Mouse (Mus musculus) cerebellum, postnatal 36 days (tissue): Measurements from ENCODE around the gene Usp30.

Experiments
- DNase-seq, 2 experiments: peaks; one replicate each; pipeline ENCODE4 v3.0.0; 2021 to 2022; ENCODE audit warnings: mixed read lengths in 2 of 2

Gene Usp30

GRCm38 (mm10) chr5:114067543-114067942, 2.3 kb downstream of the Usp30 start:
- no peak for DNase-seq

DNA sequence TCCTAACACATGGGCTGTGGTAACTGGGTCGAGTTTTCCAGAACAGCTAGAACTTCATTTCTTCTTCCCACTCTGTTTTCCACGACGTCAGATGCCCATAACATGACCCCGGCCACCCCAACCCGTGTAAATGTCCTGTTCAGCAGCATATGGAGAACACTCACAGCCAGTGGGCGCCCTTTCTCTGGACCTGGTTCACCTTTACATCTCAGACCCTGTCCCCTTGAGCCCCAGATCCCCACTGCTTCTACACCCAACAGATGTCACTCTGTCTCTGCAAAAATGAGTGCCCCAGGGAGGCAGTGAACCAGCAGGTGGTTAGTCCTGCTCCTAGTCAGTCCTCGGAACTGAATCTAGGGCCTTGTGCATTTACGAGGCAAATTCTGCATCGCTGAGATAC, 2.7 kb downstream of the Usp30 start:
- DNase-seq, result no peak

DNA sequence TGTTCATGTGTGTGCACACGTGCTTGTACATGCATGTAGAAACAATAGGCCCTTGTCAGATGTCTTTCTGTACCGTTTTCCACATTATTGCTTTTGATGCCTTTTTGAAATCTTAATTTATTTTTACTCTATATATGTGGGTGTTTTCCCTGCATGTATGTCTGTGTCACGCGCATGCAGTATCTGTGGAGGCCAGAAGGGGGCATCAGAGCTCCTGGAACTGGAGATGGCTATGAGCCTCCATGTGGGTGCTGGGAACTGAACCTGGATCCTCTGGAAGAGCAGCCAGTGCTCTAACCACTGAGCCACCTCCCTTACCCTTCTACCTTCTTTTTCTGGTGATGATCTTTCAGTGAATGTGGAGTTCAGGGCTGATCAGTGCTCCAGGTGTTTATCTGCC, 5.6 kb downstream of the Usp30 start:
- DNase-seq, result no peak

DNA sequence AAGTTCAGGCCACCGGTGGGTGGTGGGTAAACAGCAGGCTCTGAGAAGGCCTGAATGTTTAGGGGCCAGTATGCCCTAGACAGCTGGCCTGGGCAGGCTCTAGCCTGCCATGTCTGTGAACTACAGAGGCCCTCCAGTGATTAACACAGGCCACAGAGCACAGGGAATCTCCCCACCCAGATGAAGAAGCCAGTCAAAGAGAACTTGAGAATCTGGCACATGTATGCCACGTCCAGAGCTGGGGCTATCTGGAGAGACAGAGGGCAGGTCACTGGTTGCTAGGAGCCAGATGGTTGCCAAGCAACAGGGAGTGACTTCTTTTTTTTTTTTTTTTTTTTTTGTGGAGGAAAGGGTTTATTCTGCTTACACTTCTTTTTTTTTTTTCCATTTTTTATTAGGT, 7.0 kb downstream of the Usp30 start:
- no peak for DNase-seq

DNA sequence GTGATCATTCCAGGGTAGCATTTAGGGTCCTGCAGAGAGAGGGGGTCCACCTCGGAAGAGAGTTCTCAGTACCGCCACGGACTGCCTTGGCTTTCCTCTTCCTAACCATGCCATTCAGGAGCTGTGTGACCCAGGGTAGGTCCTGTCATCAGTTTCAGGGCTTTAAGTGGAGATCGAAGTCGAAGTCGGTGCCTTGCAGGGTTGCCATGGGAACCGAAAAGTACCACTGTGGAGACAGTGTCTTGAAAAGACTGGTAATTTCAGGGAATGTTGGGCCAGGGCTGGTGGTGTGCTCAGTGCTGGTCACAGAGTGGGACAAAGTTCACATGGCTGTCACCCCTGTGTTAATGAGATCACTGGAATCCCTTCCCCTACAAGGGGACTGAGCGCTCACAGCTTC, 11.7 kb downstream of the Usp30 start:
- no peak for DNase-seq

GRCm38 (mm10) chr5:114085501-114085900, 20.2 kb downstream of the Usp30 start:
- peak; percentile 54 to 59 for DNase-seq

DNA sequence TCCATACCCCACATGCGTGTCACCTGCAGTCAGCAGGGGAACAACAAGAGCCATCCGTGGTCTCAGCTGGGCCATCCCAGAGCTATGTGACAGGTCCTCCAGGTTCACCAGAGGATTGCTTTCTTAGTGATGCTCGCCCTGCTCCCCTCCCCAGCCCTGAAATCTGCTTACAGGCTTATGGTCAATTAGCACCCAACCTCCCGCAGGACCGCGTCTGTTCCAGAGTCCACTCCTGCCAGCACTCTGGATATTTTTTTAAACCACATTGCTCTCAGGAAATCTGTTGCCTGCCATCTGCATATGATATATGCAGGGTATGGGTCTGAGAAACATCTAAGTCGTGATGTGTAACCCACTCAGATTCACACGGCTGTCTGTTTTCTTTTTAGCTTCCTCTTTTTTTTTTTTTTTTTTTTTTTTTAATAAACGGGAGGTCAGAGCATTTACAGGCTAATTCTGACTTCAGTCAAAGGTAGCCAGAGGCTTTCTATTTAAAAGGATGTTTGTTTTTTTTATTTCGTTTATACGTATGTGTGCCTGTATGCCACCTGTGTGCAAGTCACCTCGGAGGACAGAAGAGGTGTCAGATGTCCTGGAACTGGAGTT, 22.7 kb downstream of the Usp30 start:
- DNase-seq, result peak; percentile 62 to 67

DNA sequence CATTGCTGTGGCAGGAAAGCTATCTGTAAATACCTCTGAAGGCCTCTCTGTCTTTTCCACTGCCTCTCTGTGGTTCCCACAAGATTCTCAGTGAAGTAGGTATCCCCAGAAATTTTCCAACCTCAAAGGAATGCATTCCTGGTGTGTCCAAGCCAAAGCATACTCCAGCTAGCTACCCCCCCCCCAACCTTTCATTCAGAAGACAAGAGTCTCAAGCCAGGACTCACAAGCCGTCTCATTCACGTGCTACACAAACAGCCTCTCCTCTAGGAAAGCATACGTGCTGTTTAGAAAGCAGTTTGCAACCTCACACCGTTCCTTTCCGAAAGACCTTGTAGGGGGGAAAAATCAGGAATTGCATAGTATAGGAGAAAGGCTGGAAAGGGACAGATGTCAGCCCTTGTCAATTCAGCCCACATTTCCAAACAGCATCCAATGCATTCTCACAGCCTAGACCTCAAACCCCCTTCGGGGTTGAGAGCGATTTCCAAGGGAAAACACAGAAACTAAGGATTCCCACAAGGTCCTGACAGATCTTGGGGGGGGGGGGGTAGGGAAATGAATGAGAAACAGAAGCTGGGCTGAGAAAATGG, 25.3 kb downstream of the Usp30 start:
- no peak for DNase-seq

- DNase-seq, result peak; percentile 83 to 88
Measured at GRCm38 (mm10) chr5:114091057-114091807, 26.0 kb downstream of the Usp30 start, which contains the start of gene Svop. Svop (minus strand) TSS chr5:114091570.

DNA sequence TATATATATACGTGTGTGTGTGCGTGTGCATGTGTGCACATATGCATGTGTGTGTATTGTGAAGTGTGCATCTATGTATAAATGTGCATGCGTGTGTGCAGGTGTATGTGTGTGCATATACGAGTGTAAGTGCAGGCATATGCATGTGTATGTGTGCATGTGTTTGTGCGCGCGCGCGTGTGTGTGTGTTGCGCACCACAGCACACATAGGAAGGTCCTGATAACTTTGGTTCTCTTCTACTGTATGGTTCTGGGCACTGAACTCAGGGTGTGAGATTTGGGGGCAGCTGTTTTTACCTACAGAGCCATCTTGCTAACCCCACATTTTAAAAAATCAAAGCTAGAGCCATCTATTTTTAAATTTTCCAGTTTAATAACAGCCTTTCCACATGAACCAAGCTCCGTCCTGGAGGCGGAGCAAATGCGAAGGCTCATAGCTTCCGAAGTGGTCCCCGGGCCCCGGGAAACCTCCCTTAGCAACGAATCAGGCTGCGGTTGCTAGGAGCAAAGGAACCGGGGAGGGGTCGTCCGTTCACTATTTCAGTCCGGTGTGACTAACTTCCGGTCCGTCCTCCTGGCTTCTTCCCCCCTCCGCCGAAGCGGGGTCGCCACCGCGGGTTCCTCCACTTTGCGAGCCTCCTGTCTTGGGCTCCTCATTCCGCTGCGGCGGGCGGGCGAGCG, 34.6 kb downstream of the Usp30 start:
- peak; percentile 90 to 94 for DNase-seq

GRCm38 (mm10) chr5:114100390-114101099, 35.3 kb downstream of the Usp30 start:
- DNase-seq, result no peak

GRCm38 (mm10) chr5:114101873-114102272, 36.6 kb downstream of the Usp30 start:
- peak; percentile 32 to 45 for DNase-seq

DNA sequence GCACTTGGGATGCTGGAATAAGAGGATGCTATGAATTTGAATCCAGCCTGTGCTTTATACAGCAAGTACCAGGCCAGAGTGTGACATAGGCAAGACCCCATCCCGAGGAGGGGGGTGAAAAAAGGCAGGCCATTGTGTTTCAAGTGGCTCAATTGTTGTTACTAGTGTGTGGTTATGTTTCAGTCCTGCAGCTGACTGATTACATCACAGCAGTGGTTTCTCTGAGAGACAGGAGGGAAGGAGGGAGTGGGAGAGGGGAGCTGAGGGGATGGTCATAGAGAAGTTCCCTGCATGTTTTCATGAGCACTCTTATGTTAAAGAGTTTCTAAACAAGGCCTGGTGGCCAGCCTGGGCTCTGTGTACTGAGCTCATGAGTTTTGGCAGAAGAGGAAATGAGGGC, 37.5 kb downstream of the Usp30 start:
- no peak for DNase-seq

GRCm38 (mm10) chr5:114106391-114106935, 41.2 kb downstream of the Usp30 start:
- DNase-seq, result no peak

DNA sequence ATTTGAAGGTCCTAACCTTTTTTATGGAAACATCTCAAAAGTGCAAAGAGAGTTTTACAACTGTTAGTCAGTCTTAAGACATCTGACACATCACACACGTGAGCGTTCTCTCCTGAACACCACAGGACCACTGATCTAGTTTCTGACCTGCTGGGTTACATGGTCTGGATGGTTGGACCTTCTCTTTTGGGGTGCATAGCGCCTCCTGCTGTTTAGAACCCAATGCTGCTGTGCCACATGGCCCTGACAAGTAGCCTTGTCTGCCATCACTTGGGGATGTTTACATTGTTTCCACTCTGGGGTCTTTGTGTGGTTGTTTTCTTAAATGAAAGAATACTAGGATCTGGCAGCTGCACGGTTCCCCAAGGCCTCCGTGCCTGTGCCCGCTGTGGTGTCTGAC, 48.1 kb downstream of the Usp30 start:
- DNase-seq, result no peak

DNA sequence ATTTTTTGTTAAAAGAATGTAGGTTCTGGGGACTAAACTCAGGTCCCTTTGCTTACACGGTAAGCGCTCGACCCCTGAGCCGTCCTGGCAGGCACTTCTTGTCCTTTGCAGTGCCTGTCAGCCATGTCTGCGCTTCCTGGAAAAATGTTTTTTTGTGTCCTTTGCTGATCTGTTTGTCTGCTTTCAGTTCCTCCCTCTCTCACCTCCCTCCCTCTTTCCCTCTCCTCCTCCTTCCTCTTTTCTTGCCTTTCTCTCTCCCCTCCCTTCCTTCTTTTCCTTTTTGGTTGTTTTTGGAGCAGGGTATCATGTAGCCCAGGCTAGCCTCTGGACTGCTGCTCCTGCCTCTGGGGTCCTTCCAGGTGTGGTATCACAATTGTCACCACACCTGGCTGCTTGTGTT, 49.8 kb downstream of the Usp30 start:
- no peak for DNase-seq

- DNase-seq, result no peak
Measured at GRCm38 (mm10) chr5:114116586-114116985, 51.3 kb downstream of the Usp30 start.

GRCm38 (mm10) chr5:114119806-114120205, 54.5 kb downstream of the Usp30 start:
- DNase-seq, result no peak

DNA sequence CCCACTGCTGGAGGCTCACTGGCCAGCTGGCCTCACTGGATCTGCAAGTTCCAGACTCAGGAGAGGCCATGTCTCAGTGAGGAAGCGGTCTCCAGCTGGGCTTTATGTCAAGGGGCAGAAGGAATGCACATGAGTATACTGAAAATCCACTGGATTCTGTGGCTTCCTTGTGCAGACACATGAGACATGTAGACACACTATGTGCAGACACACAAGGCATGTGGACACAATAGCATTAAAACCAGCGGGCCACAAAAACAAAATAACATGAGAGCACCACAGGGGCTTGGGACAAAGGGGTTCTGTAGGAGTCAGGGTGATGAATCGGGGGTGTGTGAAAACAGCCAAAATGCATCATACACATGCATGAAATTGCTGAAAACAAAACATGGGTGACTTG, 60.7 kb downstream of the Usp30 start:
- no peak for DNase-seq

GRCm38 (mm10) chr5:114126499-114127244, 61.4 kb downstream of the Usp30 start:
- DNase-seq, result no peak
